1 mouse cellular context compared by ENCODE assay signal in the genomic region with DNA sequence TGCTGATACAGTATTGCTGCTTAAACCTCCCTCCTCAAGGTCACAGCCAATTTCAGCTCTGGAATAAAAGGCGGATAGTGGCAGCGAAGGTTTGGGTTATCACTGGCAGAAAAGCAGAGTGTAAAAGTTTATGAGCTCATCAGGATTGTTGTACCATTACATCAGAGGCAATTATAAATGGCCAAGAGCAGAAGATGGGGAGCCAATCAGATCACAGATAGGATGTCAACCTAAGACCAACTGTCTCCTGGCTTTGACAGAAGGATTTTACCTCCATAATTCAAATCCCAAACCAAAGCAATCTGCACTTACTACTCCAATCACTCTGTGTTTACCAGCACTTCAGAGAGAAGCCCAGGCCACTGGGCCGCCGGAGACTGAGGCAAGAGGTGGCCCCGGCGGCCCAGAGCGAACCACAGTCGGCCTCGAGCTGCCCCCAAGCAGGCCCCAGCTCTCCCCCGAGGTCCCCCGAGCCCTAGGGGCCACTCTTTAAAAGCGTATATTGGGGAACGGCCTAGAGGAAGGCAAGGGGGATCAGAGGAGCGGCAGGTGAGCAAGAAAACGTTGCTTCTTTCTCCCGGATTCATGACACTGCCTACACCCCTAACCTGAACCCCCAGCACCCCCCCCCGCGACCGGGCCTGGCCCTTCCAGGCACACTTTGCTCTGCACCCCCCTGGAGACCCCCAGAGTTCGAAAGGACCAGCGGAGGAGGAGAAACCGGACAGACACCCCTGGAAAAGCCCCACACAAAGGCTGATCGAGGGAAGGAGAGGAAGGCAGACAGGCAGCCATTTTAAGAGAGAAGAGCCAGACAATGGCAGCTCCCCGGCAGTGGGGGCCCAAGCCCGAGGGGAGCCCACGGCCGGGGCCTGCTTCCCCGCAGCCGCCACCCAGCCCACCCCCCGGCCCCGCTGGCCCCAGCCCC.
TF ChIP-seq lines count a peak whose summit lies in the region.

No protein-coding gene starts in this region.

TF ChIP-seq in CH12.LX, 34 proteins besides CTCF, POLR2A, EP300 and RAD21:
- TF ChIP-seq MYC (IDR thresholded peaks at IDR 0.05; ENCODE audit: low read depth, low read length) (no peak), RCOR1 (conservative IDR thresholded peaks at IDR 0.05; ENCODE audit: low read depth, low read length) (no peak), GABPA (IDR thresholded peaks at IDR 0.05; ENCODE audit: insufficient replicate concordance, low read depth, low read length) (no peak), ZNF384 (IDR thresholded peaks at IDR 0.05; ENCODE audit: low read depth, low read length) (no peak), ZC3H11A (IDR thresholded peaks at IDR 0.05; ENCODE audit: low read depth, low read length) (no peak), JUND (conservative IDR thresholded peaks at IDR 0.05; ENCODE audit: low read depth, low read length) (no peak), IRF4 (IDR thresholded peaks at IDR 0.05; ENCODE audit: low read depth, low read length) (no peak; the same call in 1 of the 2 replicates), ELF1 (IDR thresholded peaks at IDR 0.05; ENCODE audit: low read depth, low read length) (no peak), SMC3 (IDR thresholded peaks at IDR 0.05; ENCODE audit: low read depth, low read length) (no peak), ZKSCAN1 (IDR thresholded peaks at IDR 0.05; ENCODE audit: borderline replicate concordance, low read depth, low read length) (no peak), TCF12 (IDR thresholded peaks at IDR 0.05; ENCODE audit: low read depth, low read length) (no peak), MEF2A (IDR thresholded peaks at IDR 0.05; ENCODE audit: borderline replicate concordance, low read depth, low read length) (peak; percentile 15; the same call in 1 of the 2 replicates), KAT2A (IDR thresholded peaks at IDR 0.05; ENCODE audit: insufficient replicate concordance, low read length) (0 out of 2 replicates have a peak, but pooled peaks have one; percentile 12), TBP (conservative IDR thresholded peaks at IDR 0.05; ENCODE audit: low read depth, low read length) (peak; percentile 69; the same call in 1 of the 2 replicates), NRF1 (IDR thresholded peaks at IDR 0.05; ENCODE audit: low read depth, low read length) (no peak), UBTF (IDR thresholded peaks at IDR 0.05; ENCODE audit: low read depth, low read length) (peak; percentile 75; the same call in 1 of the 2 replicates), NELFE (IDR thresholded peaks at IDR 0.05; ENCODE audit: low read depth, low read length) (no peak; the same call in 1 of the 2 replicates), E2F4 (IDR thresholded peaks at IDR 0.05; ENCODE audit: insufficient replicate concordance, low read depth, low read length) (no peak), PAX5 (IDR thresholded peaks at IDR 0.05; ENCODE audit: low read length) (no peak), MXI1 (IDR thresholded peaks at IDR 0.05; ENCODE audit: low read depth, low read length) (peak; percentile 65; the same call in 1 of the 2 replicates), BHLHE40 (IDR thresholded peaks at IDR 0.05; ENCODE audit: low read depth, low read length) (no peak), USF1 (IDR thresholded peaks at IDR 0.05; ENCODE audit: low read depth, low read length) (no peak), CHD2 (IDR thresholded peaks at IDR 0.05; ENCODE audit: low read length) (peak; percentile 11; the same call in 1 of the 2 replicates), MAX (IDR thresholded peaks at IDR 0.05; ENCODE audit: low read length) (no peak), MAZ (IDR thresholded peaks at IDR 0.05; ENCODE audit: low read depth, low read length) (no peak), CHD1 (IDR thresholded peaks at IDR 0.05; ENCODE audit: low read depth, low read length) (no peak), USF2 (conservative IDR thresholded peaks at IDR 0.05; ENCODE audit: low read depth, low read length) (no peak), JUN (IDR thresholded peaks at IDR 0.05; ENCODE audit: insufficient read depth, low read depth, low read length) (no peak), MAFK (IDR thresholded peaks at IDR 0.05; ENCODE audit: insufficient replicate concordance, low read length) (no peak), SIN3A (IDR thresholded peaks at IDR 0.05; ENCODE audit: low read length) (peak; percentile 46), ZMIZ1 (IDR thresholded peaks at IDR 0.05; ENCODE audit: low read depth, low read length) (no peak; the same call in 1 of the 2 replicates), POLR2AphosphoS2 (IDR thresholded peaks at IDR 0.05; ENCODE audit: low read depth, low read length) (peak; percentile 37; the same call in 1 of the 2 replicates), HCFC1 (IDR thresholded peaks at IDR 0.05; ENCODE audit: low read depth, low read length) (no peak), ETS1 (conservative IDR thresholded peaks at IDR 0.05; ENCODE audit: low read depth, low read length) (no peak; the same call in 1 of the 2 replicates)
